Mouse (Mus musculus) hindbrain, postnatal 0 days (tissue): ENCODE results near the gene 2810004N23Rik. TPM values are rescaled to one million over a fixed set of nuclear protein-coding genes. Genes with fewer than 3 reads are reported as not detected.

Experiments
- ATAC-seq: fragments of 200-750 bp; cut with Nextera tagmentation; 2 replicates; pipeline ENCODE4 v1.8.0; 2017; ENCODE audit warnings: mild to moderate bottlenecking, moderate TSS enrichment, moderate library complexity
- DNase-seq: peaks from one replicate; pipeline ENCODE4 v3.0.0-alpha.2; 2015; ENCODE audit warnings: low spot score
- H3K27ac ChIP-seq: fragments of 300-500 bp; sonication (generic); 2 replicates; pipeline ENCODE4 v1.5.1; 2014; ENCODE audit warnings: mild to moderate bottlenecking
- H3K27me3 ChIP-seq: fragments of 300-500 bp; sonication (generic); 2 replicates; pipeline ENCODE4 v1.6.1; 2014; ENCODE audit warnings: low read length, mixed read lengths; ENCODE audit not compliant: insufficient read depth
- H3K36me3 ChIP-seq: fragments of 300-500 bp; sonication (generic); 2 replicates; pipeline ENCODE4 v1.6.1; 2014; ENCODE audit warnings: low read length, mixed read lengths; ENCODE audit not compliant: insufficient read depth
- H3K4me1 ChIP-seq: fragments of 300-500 bp; sonication (generic); 2 replicates; pipeline ENCODE4 v1.6.1; 2014; ENCODE audit warnings: antibody characterized with exemption, low read length, mixed read lengths; ENCODE audit not compliant: insufficient read depth
- H3K4me2 ChIP-seq: fragments of 300-500 bp; sonication (generic); 2 replicates; pipeline ENCODE4 v1.6.1; 2014; ENCODE audit warnings: low read depth, mild to moderate bottlenecking, low read length, moderate library complexity, mixed read lengths
- H3K4me3 ChIP-seq: fragments of 300-500 bp; sonication (generic); 2 replicates; pipeline ENCODE4 v1.5.1; 2014; ENCODE audit warnings: low read length
- H3K9ac ChIP-seq: fragments of 300-500 bp; sonication (generic); replicated peaks from 2 replicates; pipeline ENCODE4 v1.6.1; 2014; ENCODE audit warnings: mild to moderate bottlenecking, low read length, moderate library complexity, mixed read lengths
- H3K9me3 ChIP-seq: fragments of 300-500 bp; sonication (generic); 2 replicates; pipeline ENCODE4 v1.6.1; 2016; ENCODE audit warnings: low read length, mixed read lengths
- CTCF ChIP-seq: IDR thresholded peaks from 2 replicates; pipeline ENCODE4 v1.5.1; 2016; ENCODE audit warnings: antibody characterized with exemption, control low read depth, low read depth
- WGBS: fragments of 180-500 bp; shearing (Covaris S2); extraction: QIAGEN DNeasy Blood & Tissue Kit; methylation state at CpG from one replicate; pipeline ENCODE4 v1.1.7; 2014; 5-methylcytosine and 5-hydroxymethylcytosine counted together
- polyA plus RNA-seq: library from polyadenylated mRNA; unstranded; fragments of >200 nt; fragmentation: Nextera tagmentation; extraction: Ambion mirVana; gene quantifications from 2 replicates; pipeline ENCODE4 v1.2.1, GENCODE M21; 2015
- total RNA-seq: library from RNA; depleted of rRNA; stranded (reverse); fragments of >200 nt; gene quantifications from 2 replicates; pipeline ENCODE4 v1.2.3, GENCODE M21; 2014

2810004N23Rik gene
- total and polyA plus RNA-seq, 2 experiments from 2014 or later: 21.4 to 22.8 TPM

DNA sequence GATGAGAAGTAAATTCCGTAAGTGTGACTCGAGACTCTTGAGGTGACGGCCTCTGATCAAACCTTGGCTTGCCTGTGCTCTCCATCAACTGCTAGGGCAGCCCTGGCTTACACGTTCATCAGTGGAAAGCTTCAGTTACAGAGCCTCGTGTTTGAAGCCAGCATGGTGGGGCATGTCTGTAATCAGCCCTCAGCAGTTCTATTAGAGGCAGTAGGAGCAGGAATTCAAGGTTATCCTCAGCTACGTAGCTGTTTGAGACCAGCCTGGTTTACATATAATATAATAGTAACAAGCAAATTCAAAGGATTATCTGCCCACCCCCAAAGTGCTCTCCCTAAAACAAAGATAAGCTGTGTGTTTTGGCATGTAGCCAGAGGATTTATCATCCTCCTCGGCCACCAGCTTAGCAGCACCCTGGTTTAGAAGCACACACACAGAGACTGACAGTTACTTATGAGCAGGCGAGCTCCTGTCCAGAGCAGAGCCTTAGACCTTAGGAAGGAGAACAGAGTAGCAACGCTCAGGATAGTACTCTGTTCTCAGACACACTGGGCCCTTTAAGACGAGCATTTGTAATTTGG is 16.1 kb upstream of the 2810004N23Rik start:
- ATAC-seq (no peak), DNase-seq (no peak)
- Histone ChIP-seq H3K9ac (no peak overlapping the region), H3K4me1 (no peaks in the 10 kb centered on the region), H3K4me3 (no peak overlapping the region), H3K9me3 (no peaks in the 10 kb centered on the region), H3K4me2 (no peak overlapping the region), H3K27me3 (no peaks in the 10 kb centered on the region), H3K36me3 (peaks cover 84% of the 10 kb centered on the region), H3K27ac (no peak overlapping the region)
- no peak for TF ChIP-seq CTCF
- WGBS: 88% methylated on average over 10 of the region's 10 CpGs

DNA sequence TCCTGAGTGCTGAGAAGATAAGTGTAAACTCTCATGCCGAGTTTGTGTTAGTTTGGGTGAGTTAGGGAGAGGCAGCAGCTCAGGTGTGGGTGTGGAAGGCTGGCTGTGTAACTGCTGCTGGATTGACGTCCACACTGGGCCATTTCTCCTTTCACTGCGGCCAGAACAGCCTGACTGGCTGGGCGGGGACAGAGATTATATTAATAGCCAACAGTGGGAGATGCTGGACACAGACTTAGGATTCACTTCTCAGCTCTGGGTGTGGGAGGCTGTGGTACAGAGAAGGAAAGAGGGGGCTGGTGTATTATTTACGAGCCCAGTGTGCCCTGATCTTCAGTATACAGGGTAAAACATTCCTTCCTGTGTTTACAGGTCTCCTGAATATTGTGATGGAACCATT is 15.2 kb upstream of the 2810004N23Rik start:
- WGBS: 92% methylated on average over 5 of the region's 5 CpGs
- H3K9me3 ChIP-seq: no peaks in the 10 kb centered on the region
- H3K27me3 ChIP-seq: no peaks in the 10 kb centered on the region
- no peak overlapping the region for H3K27ac ChIP-seq
- H3K4me3 ChIP-seq: no peak overlapping the region
- ATAC-seq (no peak), DNase-seq (no peak)
- no peaks in the 10 kb centered on the region for H3K4me1 ChIP-seq
- no peak overlapping the region for H3K4me2 ChIP-seq
- H3K9ac ChIP-seq: no peak overlapping the region
- H3K36me3 ChIP-seq: peaks cover 84% of the 10 kb centered on the region
- TF ChIP-seq CTCF: no peak

DNA sequence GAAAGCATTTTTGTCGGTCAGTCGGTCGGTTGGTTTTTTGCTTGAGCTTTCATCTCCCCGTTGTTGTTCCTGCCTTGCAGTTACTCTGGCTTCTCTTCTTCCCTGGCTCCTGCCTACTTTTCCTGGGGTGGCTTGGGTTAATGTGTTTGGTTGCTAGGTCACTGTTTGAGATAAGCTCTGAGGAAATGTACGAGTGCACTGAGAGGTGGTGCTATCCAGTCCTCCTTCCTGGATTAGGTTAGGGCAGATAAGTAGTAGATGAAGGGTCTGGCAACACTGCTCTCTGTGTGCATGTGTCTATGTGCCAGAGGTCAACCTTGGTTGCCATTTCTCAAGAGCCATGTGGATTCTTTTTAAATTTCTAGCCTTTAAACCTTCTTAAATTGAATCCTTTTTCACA is 9.8 kb upstream of the 2810004N23Rik start:
- Histone ChIP-seq H3K4me2 (no peak overlapping the region), H3K27me3 (no peaks in the 10 kb centered on the region), H3K27ac (no peak overlapping the region), H3K36me3 (peaks cover 52% of the 10 kb centered on the region), H3K4me3 (no peak overlapping the region), H3K9me3 (no peaks in the 10 kb centered on the region), H3K4me1 (peaks cover 4% of the 10 kb centered on the region; the same call in 1 of the 2 replicates), H3K9ac (no peak overlapping the region)
- ATAC-seq (no peak), DNase-seq (no peak)
- WGBS: 92% methylated on average over 5 of the region's 5 CpGs
- TF ChIP-seq CTCF: no peak

DNA sequence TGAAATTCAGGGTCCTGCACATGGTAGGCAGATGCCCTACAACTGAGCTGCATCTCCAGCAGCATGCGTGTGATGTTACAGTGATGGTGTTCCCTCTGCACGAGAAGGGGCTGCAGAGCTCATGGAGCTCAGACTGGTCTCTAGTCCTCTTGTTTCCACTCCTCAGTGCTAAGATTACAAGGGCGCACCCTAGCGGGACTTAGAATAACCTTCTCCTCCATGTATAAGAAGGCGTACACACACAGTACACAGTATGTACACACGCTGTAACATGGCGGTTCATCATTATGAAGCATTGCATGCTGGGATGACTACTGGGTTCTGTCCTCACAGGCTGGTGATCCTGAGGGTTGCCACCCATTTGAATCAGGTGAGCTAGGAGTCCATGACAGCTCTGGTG is 9.2 kb upstream of the 2810004N23Rik start:
- peaks cover 4% of the 10 kb centered on the region; the same call in 1 of the 2 replicates for H3K4me1 ChIP-seq
- DNase-seq (no peak), ATAC-seq (no peak)
- H3K27ac ChIP-seq: no peak overlapping the region
- H3K27me3 ChIP-seq: no peaks in the 10 kb centered on the region
- no peak for TF ChIP-seq CTCF
- H3K36me3 ChIP-seq: peaks cover 46% of the 10 kb centered on the region
- H3K4me3 ChIP-seq: no peak overlapping the region
- no peak overlapping the region for H3K9ac ChIP-seq
- H3K9me3 ChIP-seq: no peaks in the 10 kb centered on the region
- H3K4me2 ChIP-seq: no peak overlapping the region
- 95% methylated on average over 7 of the region's 7 CpGs for WGBS

DNA sequence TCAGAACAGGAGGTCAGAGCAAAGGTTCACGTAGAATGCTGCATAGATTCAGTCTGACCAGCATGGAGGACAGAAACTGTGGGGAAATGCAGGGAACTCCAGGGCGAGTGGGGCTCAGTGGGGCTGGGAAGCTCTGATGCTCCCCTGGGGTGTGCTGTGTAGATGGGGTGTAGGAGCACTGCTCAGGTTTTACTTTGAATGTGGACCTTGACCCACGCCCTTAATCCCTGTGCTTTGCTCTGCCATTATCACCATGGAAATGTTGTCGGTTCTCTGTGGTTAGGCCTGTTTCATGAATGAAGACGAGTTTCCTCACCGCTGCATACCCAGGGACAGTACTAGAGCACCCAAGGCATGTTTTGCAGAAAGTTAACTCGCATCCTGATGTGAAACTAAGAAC is 8.6 kb upstream of the 2810004N23Rik start:
- DNase-seq (no peak), ATAC-seq (no peak)
- no peak for TF ChIP-seq CTCF
- Histone ChIP-seq H3K4me1 (peaks cover 4% of the 10 kb centered on the region; the same call in 1 of the 2 replicates), H3K27ac (no peak overlapping the region), H3K36me3 (peaks cover 40% of the 10 kb centered on the region), H3K9me3 (no peaks in the 10 kb centered on the region), H3K4me3 (no peak overlapping the region), H3K27me3 (no peaks in the 10 kb centered on the region), H3K4me2 (no peak overlapping the region), H3K9ac (no peak overlapping the region)
- WGBS: 92% methylated on average over 7 of the region's 7 CpGs

DNA sequence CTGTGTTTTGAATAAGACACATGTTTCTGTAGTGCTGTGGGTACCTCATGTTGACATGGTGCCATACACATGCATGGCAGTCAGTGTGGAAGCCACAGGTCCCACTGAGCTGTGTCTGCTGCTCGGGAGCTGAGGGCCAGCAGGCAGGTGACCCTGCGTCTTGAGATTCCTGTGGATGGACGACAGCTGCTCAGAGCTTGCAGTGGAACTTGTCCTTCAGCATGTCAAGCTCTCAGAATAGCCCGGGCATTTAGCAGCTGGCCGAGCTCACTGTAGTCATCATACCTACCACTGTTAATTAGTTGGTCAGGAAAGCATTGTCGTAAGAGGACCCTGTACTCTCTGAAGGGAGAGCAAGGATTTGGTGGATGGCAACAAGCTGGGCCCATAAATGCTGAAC is 6.8 kb upstream of the 2810004N23Rik start:
- 80% methylated on average over 6 of the region's 6 CpGs for WGBS
- no peak for TF ChIP-seq CTCF
- no peak for DNase-seq
- Histone ChIP-seq H3K27me3 (no peaks in the 10 kb centered on the region), H3K27ac (no peak overlapping the region), H3K9ac (no peak overlapping the region), H3K4me2 (no peak overlapping the region), H3K9me3 (no peaks in the 10 kb centered on the region), H3K4me3 (no peak overlapping the region), H3K4me1 (peaks cover 4% of the 10 kb centered on the region; the same call in 1 of the 2 replicates), H3K36me3 (peaks cover 30% of the 10 kb centered on the region)
- no peak for ATAC-seq

DNA sequence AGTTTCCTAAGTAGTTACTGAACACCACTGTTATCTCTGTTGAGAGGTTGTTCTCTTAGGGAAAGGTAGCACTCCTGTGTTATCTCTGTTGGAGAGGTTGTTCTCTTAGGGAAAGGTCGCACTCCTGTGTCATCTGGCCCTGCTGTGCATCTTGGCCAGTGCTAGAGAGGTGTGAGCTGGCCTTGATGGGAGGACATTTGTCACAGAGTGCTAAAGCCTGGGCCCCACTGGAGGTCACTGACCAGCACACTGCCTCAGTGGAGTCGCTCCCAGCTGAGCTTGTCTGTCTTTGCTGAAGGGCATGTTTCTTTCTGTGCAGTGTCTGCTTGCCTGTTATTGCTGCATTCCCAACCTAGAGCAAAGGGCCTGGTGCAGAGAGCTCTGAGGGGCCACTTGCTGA is 4.2 kb upstream of the 2810004N23Rik start:
- no peak for TF ChIP-seq CTCF
- DNase-seq: no peak
- Histone ChIP-seq H3K36me3 (peaks cover 4% of the 10 kb centered on the region; the same call in 1 of the 2 replicates), H3K27me3 (no peaks in the 10 kb centered on the region), H3K27ac (no peak overlapping the region), H3K4me2 (no peak overlapping the region), H3K4me1 (peaks cover 8% of the 10 kb centered on the region), H3K9me3 (no peaks in the 10 kb centered on the region), H3K9ac (no peak overlapping the region), H3K4me3 (no peak overlapping the region)
- WGBS: 98% methylated on average over 2 of the region's 2 CpGs
- no peak for ATAC-seq
